Mouse (Mus musculus) heart, adult 2 months (tissue): ENCODE measurements around the gene Nexn.

ENCODE experiments used
- CTCF ChIP-seq: fragments of 200-600 bp; IDR thresholded peaks from 2 replicates; pipeline ENCODE4 v1.8.1; 2022; ENCODE audit warnings: antibody characterized with exemption, mild to moderate bottlenecking, moderate library complexity
- POLR2A ChIP-seq: fragments of 200-500 bp; IDR thresholded peaks from 2 replicates; pipeline ENCODE4 v1.6.1; 2011; ENCODE audit warnings: mild to moderate bottlenecking, low read depth, low read length, control low read depth; ENCODE audit not compliant: insufficient read depth

GRCm38 (mm10) chr3:152199125-152199524 is 67.0 kb downstream of the Nexn start:
- TF ChIP-seq POLR2A (no peak), CTCF (no peak)
